Mouse (Mus musculus) midbrain, embryonic 15.5 days (tissue): ENCODE data around the gene Cnr2. TPM values are rescaled to one million over a fixed set of nuclear protein-coding genes. Genes with fewer than 3 reads are reported as not detected.
"Not testable (repeated sequence)": the region's sequence is repeated elsewhere in the genome, so short reads cannot be mapped to it uniquely, and the experiment has no call there.

Source experiments
- ATAC-seq: fragments of 200-750 bp; cut with Nextera tagmentation; replicated peaks from 2 replicates; pipeline ENCODE4 v1.8.0; 2017; ENCODE audit warnings: moderate TSS enrichment
- H3K27ac ChIP-seq: fragments of 300-500 bp; sonication (generic); 2 replicates; pipeline ENCODE4 v1.5.1; 2015; ENCODE audit warnings: mild to moderate bottlenecking, inconsistent platforms
- H3K27me3 ChIP-seq: fragments of 300-500 bp; sonication (generic); replicated peaks from 2 replicates; pipeline ENCODE4 v1.6.1; 2015; ENCODE audit warnings: inconsistent platforms
- H3K36me3 ChIP-seq: fragments of 300-500 bp; sonication (generic); replicated peaks from 2 replicates; pipeline ENCODE4 v1.6.1; 2015; ENCODE audit warnings: inconsistent platforms
- H3K4me1 ChIP-seq: fragments of 300-500 bp; sonication (generic); 2 replicates; pipeline ENCODE4 v1.6.1; 2015; ENCODE audit warnings: inconsistent platforms
- H3K4me2 ChIP-seq: fragments of 300-500 bp; sonication (generic); 2 replicates; pipeline ENCODE4 v1.6.1; 2015; ENCODE audit warnings: inconsistent platforms, mild to moderate bottlenecking, moderate library complexity
- H3K4me3 ChIP-seq: fragments of 300-500 bp; sonication (generic); 2 replicates; pipeline ENCODE4 v1.5.1; 2015; ENCODE audit warnings: mild to moderate bottlenecking, inconsistent platforms
- H3K9ac ChIP-seq: fragments of 300-500 bp; sonication (generic); 2 replicates; pipeline ENCODE4 v1.6.1; 2015; ENCODE audit warnings: mild to moderate bottlenecking, inconsistent platforms
- H3K9me3 ChIP-seq: fragments of 300-500 bp; sonication (generic); 2 replicates; pipeline ENCODE4 v1.6.1; 2016; ENCODE audit warnings: inconsistent platforms
- WGBS: fragments of 180-500 bp; shearing (Covaris S2); methylation state at CpG from one replicate; pipeline ENCODE4 v1.1.7; 2015; ENCODE audit warnings: mixed read lengths; 5-methylcytosine and 5-hydroxymethylcytosine counted together
- polyA plus RNA-seq: library from polyadenylated mRNA; unstranded; fragments of >200 nt; fragmentation: Nextera tagmentation; extraction: Ambion mirVana; gene quantifications from 2 replicates; pipeline ENCODE4 v1.2.1, GENCODE M21; 2015

Gene Cnr2
- polyA plus RNA-seq, 1 experiment from 2014 or later = not detected

GRCm38 (mm10) chr4:135929828-135930227 lies 34.6 kb downstream of the Cnr2 start:
- peaks cover 5% of the 10 kb centered on the region; the same call in 1 of the 2 replicates for H3K36me3 ChIP-seq

GRCm38 (mm10) chr4:135930239-135930638 lies 35.0 kb downstream of the Cnr2 start:
- H3K27me3 ChIP-seq = no peaks in the 10 kb centered on the region
- no peak overlapping the region for H3K27ac ChIP-seq
- peaks cover 5% of the 10 kb centered on the region; the same call in 1 of the 2 replicates for H3K36me3 ChIP-seq
- H3K4me2 ChIP-seq = no peak overlapping the region
- ATAC-seq = no peak
- no peaks in the 10 kb centered on the region for H3K4me1 ChIP-seq
- no peaks in the 10 kb centered on the region for H3K9me3 ChIP-seq
- H3K9ac ChIP-seq = no peak overlapping the region
- no peak overlapping the region for H3K4me3 ChIP-seq
- 96% methylated on average over 8 of the region's 8 CpGs for WGBS

More at GRCm38 (mm10) chr4:135929828-135930227, 34.6 kb downstream of the Cnr2 start:
- no peak overlapping the region for H3K4me3 ChIP-seq
- no peaks in the 10 kb centered on the region for H3K4me1 ChIP-seq
- no peak for ATAC-seq
- WGBS = 94% methylated on average over 9 of the region's 9 CpGs
- no peaks in the 10 kb centered on the region for H3K9me3 ChIP-seq
- no peaks in the 10 kb centered on the region for H3K27me3 ChIP-seq
- H3K4me2 ChIP-seq = no peak overlapping the region
- no peak overlapping the region for H3K27ac ChIP-seq
- no peak overlapping the region for H3K9ac ChIP-seq

GRCm38 (mm10) chr4:135931832-135932231 lies 36.6 kb downstream of the Cnr2 start:
- no peaks in the 10 kb centered on the region for H3K4me1 ChIP-seq
- peaks cover 5% of the 10 kb centered on the region; the same call in 1 of the 2 replicates for H3K36me3 ChIP-seq
- no peak overlapping the region for H3K4me2 ChIP-seq
- no peak overlapping the region for H3K27ac ChIP-seq
- H3K4me3 ChIP-seq = no peak overlapping the region
- no peaks in the 10 kb centered on the region for H3K27me3 ChIP-seq
- ATAC-seq = no peak
- H3K9ac ChIP-seq = no peak overlapping the region
- 69% methylated on average over 5 of the region's 5 CpGs for WGBS
- H3K9me3 ChIP-seq = no peaks in the 10 kb centered on the region

GRCm38 (mm10) chr4:135934708-135935500 lies 39.7 kb downstream of the Cnr2 start:
- H3K27me3 ChIP-seq = no peaks in the 10 kb centered on the region
- H3K9ac ChIP-seq = no peak overlapping the region
- no peak overlapping the region for H3K4me2 ChIP-seq
- ATAC-seq = no peak
- H3K9me3 ChIP-seq = no peaks in the 10 kb centered on the region
- H3K27ac ChIP-seq = no peak overlapping the region
- 55% methylated on average over 12 of the region's 12 CpGs for WGBS
- peaks cover 5% of the 10 kb centered on the region; the same call in 1 of the 2 replicates for H3K36me3 ChIP-seq
- no peaks in the 10 kb centered on the region for H3K4me1 ChIP-seq
- H3K4me3 ChIP-seq = no peak overlapping the region

GRCm38 (mm10) chr4:135935502-135935901 lies 40.3 kb downstream of the Cnr2 start:
- no peak overlapping the region for H3K27ac ChIP-seq
- 75% methylated on average over 5 of the region's 5 CpGs for WGBS
- H3K4me3 ChIP-seq = no peak overlapping the region
- no peak for ATAC-seq
- H3K36me3 ChIP-seq = peaks cover 5% of the 10 kb centered on the region; the same call in 1 of the 2 replicates
- H3K4me2 ChIP-seq = no peak overlapping the region
- H3K9ac ChIP-seq = no peak overlapping the region
- no peaks in the 10 kb centered on the region for H3K27me3 ChIP-seq
- H3K9me3 ChIP-seq = no peaks in the 10 kb centered on the region
- H3K4me1 ChIP-seq = no peaks in the 10 kb centered on the region

GRCm38 (mm10) chr4:135938858-135939257 lies 43.7 kb downstream of the Cnr2 start:
- no peaks in the 10 kb centered on the region; the same call in 1 of the 2 replicates for H3K36me3 ChIP-seq
- H3K9ac ChIP-seq = no peak overlapping the region
- H3K27ac ChIP-seq = no peak overlapping the region
- no peaks in the 10 kb centered on the region for H3K4me1 ChIP-seq
- H3K4me3 ChIP-seq = no peak overlapping the region
- H3K9me3 ChIP-seq = no peaks in the 10 kb centered on the region
- 87% methylated on average over 7 of the region's 7 CpGs for WGBS
- ATAC-seq = no peak
- no peaks in the 10 kb centered on the region for H3K27me3 ChIP-seq
- H3K4me2 ChIP-seq = no peak overlapping the region

GRCm38 (mm10) chr4:135941026-135941425 lies 45.8 kb downstream of the Cnr2 start:
- H3K4me3 ChIP-seq, H3K27me3 ChIP-seq, H3K27ac ChIP-seq, H3K4me1 ChIP-seq, H3K4me2 ChIP-seq, H3K9ac ChIP-seq, H3K9me3 ChIP-seq, ATAC-seq, H3K36me3 ChIP-seq: not testable (repeated sequence)
- WGBS = 84% methylated on average over 8 of the region's 8 CpGs

- Histone ChIP-seq H3K9ac (no peak overlapping the region), H3K4me1 (peaks cover 8% of the 10 kb centered on the region), H3K9me3 (no peaks in the 10 kb centered on the region), H3K27me3 (no peaks in the 10 kb centered on the region), H3K4me2 (no peak overlapping the region), H3K4me3 (no peak overlapping the region), H3K27ac (no peak overlapping the region), H3K36me3 (no peaks in the 10 kb centered on the region)
- WGBS = 91% methylated on average over 6 of the region's 6 CpGs
- ATAC-seq = no peak
Measured at GRCm38 (mm10) chr4:135942193-135942592, 47.0 kb downstream of the Cnr2 start.

GRCm38 (mm10) chr4:135943389-135943788 lies 48.2 kb downstream of the Cnr2 start:
- no peak for ATAC-seq
- no peaks in the 10 kb centered on the region for H3K36me3 ChIP-seq
- H3K4me2 ChIP-seq = no peak overlapping the region
- H3K9ac ChIP-seq = no peak overlapping the region
- no peak overlapping the region for H3K4me3 ChIP-seq
- WGBS = 73% methylated on average over 4 of the region's 4 CpGs
- no peaks in the 10 kb centered on the region for H3K9me3 ChIP-seq
- H3K4me1 ChIP-seq = peaks cover 19% of the 10 kb centered on the region
- H3K27me3 ChIP-seq = no peaks in the 10 kb centered on the region
- no peak overlapping the region for H3K27ac ChIP-seq

- H3K9ac ChIP-seq = peak overlapping the region; percentile 75; the same call in 1 of the 2 replicates
- H3K4me2 ChIP-seq = peak overlapping the region; percentile 82
- WGBS = 79% methylated on average over 10 of the region's 10 CpGs
- no peaks in the 10 kb centered on the region for H3K36me3 ChIP-seq
- H3K27me3 ChIP-seq = no peaks in the 10 kb centered on the region
- H3K4me1 ChIP-seq = peaks cover 22% of the 10 kb centered on the region
- H3K4me3 ChIP-seq = peak overlapping the region; percentile 80
- H3K9me3 ChIP-seq = no peaks in the 10 kb centered on the region
- peak overlapping the region; percentile 81 for H3K27ac ChIP-seq
- ATAC-seq = peak; percentile 41
Measured at GRCm38 (mm10) chr4:135945706-135946105, 50.5 kb downstream of the Cnr2 start.

GRCm38 (mm10) chr4:135946278-135946658 lies 51.1 kb downstream of the Cnr2 start, which contains the start of gene Hmgcl:
Gene Hmgcl, plus strand, starts transcription at chr4:135946448.
- Histone ChIP-seq H3K4me2 (peak within 1 kb of the TSS; percentile 82), H3K36me3 (no peaks in the 10 kb centered on the region), H3K4me3 (peak within 1 kb of the TSS; percentile 80), H3K27ac (peak within 1 kb of the TSS; percentile 81), H3K27me3 (no peaks in the 10 kb centered on the region), H3K9me3 (no peaks in the 10 kb centered on the region), H3K4me1 (peaks cover 22% of the 10 kb centered on the region), H3K9ac (peak within 1 kb of the TSS; percentile 75)
- peak; percentile 93 for ATAC-seq
- 0% methylated on average over 23 of the region's 23 CpGs for WGBS

- H3K36me3 ChIP-seq = 0 out of 2 replicates have a peak, but pooled peaks cover 1% of the 10 kb centered on the region
- ATAC-seq = peak; percentile 35
- 3% methylated on average over 28 of the region's 28 CpGs for WGBS
- peak overlapping the region; percentile 82 for H3K4me2 ChIP-seq
- peak overlapping the region; percentile 81 for H3K27ac ChIP-seq
- H3K4me1 ChIP-seq = peaks cover 22% of the 10 kb centered on the region
- peak overlapping the region; percentile 80 for H3K4me3 ChIP-seq
- H3K9ac ChIP-seq = peak overlapping the region; percentile 75
- H3K9me3 ChIP-seq = no peaks in the 10 kb centered on the region
- H3K27me3 ChIP-seq = no peaks in the 10 kb centered on the region
Measured at GRCm38 (mm10) chr4:135946659-135947301, 51.6 kb downstream of the Cnr2 start.
